Mouse (Mus musculus): ENCODE measurements around the gene Cts3. TPM values are rescaled to one million over a fixed set of nuclear protein-coding genes. Genes with fewer than 3 reads are reported as not detected.

Cts3 gene
- not detected for total RNA-seq (2023)

GRCm38 (mm10) chr13:61570027-61570426, at the start of gene Cts3:
TSS of gene Cts3 (minus strand) at chr13:61570127.

GRCm38 (mm10) chr13:61568074-61568473, 1.9 kb downstream of the Cts3 start, which contains the start of gene Gm49352:
TSS of gene Gm49352 (minus strand) at chr13:61568174.

GRCm38 (mm10) chr13:61541631-61542030, 28.3 kb downstream of the Cts3 start, which contains the start of gene Ctsm:
TSS of gene Ctsm (minus strand) at chr13:61541839.

Other genes with a start within 250 kb of the Cts3 start
- not detected for gene Cts7, start 211.9 kb downstream of the Cts3 start, total RNA-seq (2023)
- gene Ctsm, start 28.3 kb downstream of the Cts3 start, total RNA-seq (2023): not detected
- gene Gm49352, start 2.0 kb downstream of the Cts3 start, total RNA-seq (2023): not detected